Mouse (Mus musculus): ENCODE measurements around the gene Sorcs2.

DNA sequence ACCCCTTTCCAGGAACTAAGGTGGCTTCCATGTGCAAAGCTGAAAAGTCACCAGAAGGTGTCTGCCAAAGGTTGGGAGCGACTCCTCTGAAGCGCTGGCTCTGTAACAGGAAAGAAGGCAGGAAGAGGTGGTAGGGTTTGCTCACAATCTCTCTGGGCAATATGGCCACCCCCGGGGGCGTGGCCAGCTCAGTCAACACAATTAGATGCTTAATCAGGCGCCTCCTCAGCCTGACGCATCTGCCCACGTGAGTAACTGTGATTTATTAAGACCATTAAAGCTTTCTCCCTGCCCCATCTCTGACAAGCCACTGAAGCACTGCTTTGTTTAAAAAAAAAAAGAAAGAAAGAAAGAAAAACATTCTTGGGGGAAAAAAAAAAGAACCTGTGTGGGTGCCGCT, 22.1 kb downstream of the Sorcs2 start:
- TF ChIP-seq CTCF (conservative IDR thresholded peaks at IDR 0.05; ENCODE audit: low read length) = no peak
- no peak for TF ChIP-seq POU5F1 (IDR thresholded peaks at IDR 0.05; ENCODE audit: borderline replicate concordance, low read length)
